Mouse (Mus musculus) embryonic facial prominence, embryonic 11.5 days (tissue): ENCODE measurements at regions not wholly inside any gene's neighbourhood (a gene's known extent, or its start where the extent isn't known, plus 50 kb on each side); places are given as distances from the start of the nearest gene placed in this dataset.

Experiments
- ATAC-seq: fragments of 200-750 bp; cut with Nextera tagmentation; replicated peaks from 2 replicates; pipeline ENCODE4 v1.8.0; 2017; ENCODE audit warnings: low read depth; ENCODE audit not compliant: insufficient number of reproducible peaks, low FRiP score, low TSS enrichment
- DNase-seq: peaks from one replicate; pipeline ENCODE4 v3.0.0-alpha.2; 2015; ENCODE audit warnings: low spot score
- H3K27ac ChIP-seq: fragments of 300-500 bp; sonication (generic); replicated peaks from 2 replicates; pipeline ENCODE4 v1.5.1; 2014; ENCODE audit warnings: mild to moderate bottlenecking, low read depth, low read length, control low read depth
- H3K27me3 ChIP-seq: fragments of 300-500 bp; sonication (generic); 2 replicates; pipeline ENCODE4 v1.6.1; 2014; ENCODE audit warnings: mild to moderate bottlenecking, low read length, moderate library complexity, mixed read lengths; ENCODE audit not compliant: control insufficient read depth, insufficient read depth
- H3K36me3 ChIP-seq: fragments of 300-500 bp; sonication (generic); replicated peaks from 2 replicates; pipeline ENCODE4 v1.6.1; 2014; ENCODE audit warnings: low read depth, mild to moderate bottlenecking, low read length, moderate library complexity, mixed read lengths; ENCODE audit not compliant: control insufficient read depth, insufficient read depth
- H3K4me1 ChIP-seq: fragments of 300-500 bp; sonication (generic); 2 replicates; pipeline ENCODE4 v1.6.1; 2014; ENCODE audit warnings: low read length, mixed read lengths; ENCODE audit not compliant: control insufficient read depth, insufficient read depth
- H3K4me2 ChIP-seq: fragments of 300-500 bp; sonication (generic); 2 replicates; pipeline ENCODE4 v1.6.1; 2014; ENCODE audit warnings: low read depth, mild to moderate bottlenecking, control low read depth, low read length, moderate library complexity
- H3K4me3 ChIP-seq: fragments of 300-500 bp; sonication (generic); 2 replicates; pipeline ENCODE4 v1.5.1; 2014; ENCODE audit warnings: low read depth, low read length, control low read depth
- H3K9ac ChIP-seq: fragments of 300-500 bp; sonication (generic); replicated peaks from 2 replicates; pipeline ENCODE4 v1.6.1; 2014; ENCODE audit warnings: mild to moderate bottlenecking, control low read depth, low read length
- H3K9me3 ChIP-seq: fragments of 300-500 bp; sonication (generic); replicated peaks from 2 replicates; pipeline ENCODE4 v1.6.1; 2016; ENCODE audit warnings: mild to moderate bottlenecking, low read length, inconsistent platforms, mixed read lengths; ENCODE audit not compliant: control insufficient read depth
- WGBS: fragments of 180-500 bp; shearing (Covaris S2); extraction: QIAGEN DNeasy Blood & Tissue Kit; methylation state at CpG from one replicate; pipeline ENCODE4 v1.1.7; 2014; 5-methylcytosine and 5-hydroxymethylcytosine counted together

GRCm38 (mm10) chr12:106835241-106835640 lies 653.2 kb upstream of the 3110018I06Rik start:
- 64% methylated on average over 3 of the region's 3 CpGs for WGBS
- no peak overlapping the region for H3K4me3 ChIP-seq
- no peaks in the 10 kb centered on the region for H3K27me3 ChIP-seq
- H3K9ac ChIP-seq = no peak overlapping the region
- ATAC-seq (no peak), DNase-seq (no peak)
- H3K9me3 ChIP-seq = no peaks in the 10 kb centered on the region
- no peak overlapping the region for H3K4me2 ChIP-seq
- H3K27ac ChIP-seq = no peak overlapping the region
- no peaks in the 10 kb centered on the region for H3K36me3 ChIP-seq
- H3K4me1 ChIP-seq = peaks cover 2% of the 10 kb centered on the region

- no peaks in the 10 kb centered on the region for H3K27me3 ChIP-seq
- no peak overlapping the region for H3K4me3 ChIP-seq
- 24% methylated on average over 5 of the region's 5 CpGs for WGBS
- DNase-seq (no peak), ATAC-seq (no peak)
- H3K4me1 ChIP-seq = peaks cover 3% of the 10 kb centered on the region; the same call in 1 of the 2 replicates
- no peak overlapping the region for H3K27ac ChIP-seq
- H3K9ac ChIP-seq = no peak overlapping the region
- H3K36me3 ChIP-seq = no peaks in the 10 kb centered on the region
- H3K4me2 ChIP-seq = no peak overlapping the region
- H3K9me3 ChIP-seq = no peaks in the 10 kb centered on the region
Measured at GRCm38 (mm10) chr12:106839618-106840017, 648.8 kb upstream of the 3110018I06Rik start.

DNA sequence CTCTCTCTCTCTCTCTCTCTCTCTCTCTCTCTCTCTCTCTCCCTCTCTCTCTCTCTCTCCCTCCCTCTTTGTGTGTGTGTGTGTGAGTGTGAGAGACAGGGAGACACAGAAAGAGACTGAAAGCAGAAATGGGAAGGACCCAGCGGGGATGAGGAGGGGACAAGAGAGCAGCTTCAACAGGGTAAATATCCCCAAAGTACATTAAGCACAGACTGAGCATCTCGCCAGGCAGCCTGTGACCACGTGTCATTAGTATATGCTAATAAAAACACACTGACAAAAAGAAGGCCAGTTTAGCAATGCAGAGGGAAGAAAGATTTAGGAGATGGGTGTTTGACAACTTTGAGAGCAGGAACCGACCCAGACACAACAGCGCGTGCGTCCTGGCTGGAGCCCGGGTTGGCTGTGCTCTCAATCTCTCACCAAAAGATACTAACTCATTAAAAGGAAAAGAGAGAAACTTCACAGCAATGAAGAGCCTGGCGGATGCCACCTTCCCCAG lies 648.2 kb upstream of the 3110018I06Rik start:
- WGBS = 65% methylated on average over 9 of the region's 9 CpGs
- Histone ChIP-seq H3K9me3 (no peaks in the 10 kb centered on the region), H3K36me3 (no peaks in the 10 kb centered on the region), H3K27ac (no peak overlapping the region), H3K27me3 (no peaks in the 10 kb centered on the region), H3K4me1 (peaks cover 3% of the 10 kb centered on the region; the same call in 1 of the 2 replicates), H3K9ac (no peak overlapping the region), H3K4me2 (no peak overlapping the region), H3K4me3 (no peak overlapping the region)
- DNase-seq = no peak
- no peak for ATAC-seq

DNA sequence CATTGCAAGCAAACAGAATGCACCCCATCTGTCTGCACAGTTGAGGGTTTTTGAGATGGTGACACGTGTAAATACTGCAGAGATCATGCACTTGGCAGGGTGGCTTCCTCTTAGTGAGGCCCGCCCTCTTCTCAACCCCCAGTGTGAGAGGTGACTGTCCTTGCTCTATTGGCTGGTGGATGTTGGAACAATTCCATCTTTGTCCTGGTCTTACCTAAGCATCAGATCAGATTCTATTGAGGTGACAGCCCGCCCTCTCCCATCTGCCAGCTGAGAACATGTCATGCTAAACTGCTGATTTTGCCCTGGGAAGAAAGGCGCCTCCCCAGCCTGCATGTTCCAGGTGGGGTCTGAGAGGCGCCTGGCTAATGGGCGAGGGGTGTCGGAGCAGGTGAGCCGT lies 646.4 kb upstream of the 3110018I06Rik start:
- Histone ChIP-seq H3K4me1 (peaks cover 3% of the 10 kb centered on the region; the same call in 1 of the 2 replicates), H3K9ac (no peak overlapping the region), H3K4me3 (no peak overlapping the region), H3K9me3 (no peaks in the 10 kb centered on the region), H3K27ac (no peak overlapping the region), H3K27me3 (no peaks in the 10 kb centered on the region), H3K4me2 (no peak overlapping the region), H3K36me3 (no peaks in the 10 kb centered on the region)
- 57% methylated on average over 8 of the region's 8 CpGs for WGBS
- DNase-seq = no peak
- ATAC-seq = peak; percentile 46; the same call in 1 of the 2 replicates

- H3K4me2 ChIP-seq = no peak overlapping the region
- no peak overlapping the region for H3K9ac ChIP-seq
- ATAC-seq = no peak
- no peak overlapping the region for H3K27ac ChIP-seq
- H3K36me3 ChIP-seq = no peaks in the 10 kb centered on the region
- no peak overlapping the region for H3K4me3 ChIP-seq
- whole genome bisulfite sequencing = 54% methylated on average over 8 of the region's 8 CpGs
- DNase-seq = no peak
- peaks cover 3% of the 10 kb centered on the region; the same call in 1 of the 2 replicates for H3K4me1 ChIP-seq
- H3K9me3 ChIP-seq = no peaks in the 10 kb centered on the region
- H3K27me3 ChIP-seq = no peaks in the 10 kb centered on the region
Measured at GRCm38 (mm10) chr12:106842396-106842795, 646.0 kb upstream of the 3110018I06Rik start.

GRCm38 (mm10) chr12:106851666-106852065 lies 636.8 kb upstream of the 3110018I06Rik start:
- no peaks in the 10 kb centered on the region for H3K9me3 ChIP-seq
- DNase-seq = no peak
- no peak overlapping the region for H3K27ac ChIP-seq
- WGBS = 78% methylated on average over 4 of the region's 4 CpGs
- H3K4me2 ChIP-seq = no peak overlapping the region
- H3K27me3 ChIP-seq = no peaks in the 10 kb centered on the region
- H3K4me1 ChIP-seq = no peaks in the 10 kb centered on the region
- no peak overlapping the region for H3K4me3 ChIP-seq
- no peak for ATAC-seq
- H3K9ac ChIP-seq = no peak overlapping the region
- H3K36me3 ChIP-seq = no peaks in the 10 kb centered on the region

DNA sequence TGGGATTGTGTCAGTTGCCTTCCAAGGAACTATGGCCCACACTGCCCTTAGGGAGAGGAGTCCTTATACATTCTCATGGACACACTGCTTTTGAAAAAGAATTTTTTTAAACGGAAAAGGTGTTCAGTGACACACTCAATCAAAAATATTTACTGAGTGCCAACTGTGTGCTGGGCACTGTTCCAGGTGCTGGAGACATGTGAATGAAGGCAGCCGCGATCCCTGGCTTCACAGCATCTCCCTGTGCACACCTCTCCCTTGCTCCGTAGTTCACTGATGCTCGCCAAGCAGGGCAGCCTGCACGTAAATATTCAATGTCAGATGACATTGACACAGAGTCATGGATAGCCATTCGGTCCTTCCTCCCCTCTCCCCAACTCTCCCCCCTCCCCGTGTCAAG lies 635.7 kb upstream of the 3110018I06Rik start:
- Histone ChIP-seq H3K4me3 (no peak overlapping the region), H3K4me2 (no peak overlapping the region), H3K27ac (no peak overlapping the region), H3K27me3 (no peaks in the 10 kb centered on the region), H3K9ac (no peak overlapping the region), H3K36me3 (no peaks in the 10 kb centered on the region), H3K4me1 (no peaks in the 10 kb centered on the region), H3K9me3 (no peaks in the 10 kb centered on the region)
- ATAC-seq = no peak
- WGBS = 86% methylated on average over 8 of the region's 8 CpGs
- no peak for DNase-seq

DNA sequence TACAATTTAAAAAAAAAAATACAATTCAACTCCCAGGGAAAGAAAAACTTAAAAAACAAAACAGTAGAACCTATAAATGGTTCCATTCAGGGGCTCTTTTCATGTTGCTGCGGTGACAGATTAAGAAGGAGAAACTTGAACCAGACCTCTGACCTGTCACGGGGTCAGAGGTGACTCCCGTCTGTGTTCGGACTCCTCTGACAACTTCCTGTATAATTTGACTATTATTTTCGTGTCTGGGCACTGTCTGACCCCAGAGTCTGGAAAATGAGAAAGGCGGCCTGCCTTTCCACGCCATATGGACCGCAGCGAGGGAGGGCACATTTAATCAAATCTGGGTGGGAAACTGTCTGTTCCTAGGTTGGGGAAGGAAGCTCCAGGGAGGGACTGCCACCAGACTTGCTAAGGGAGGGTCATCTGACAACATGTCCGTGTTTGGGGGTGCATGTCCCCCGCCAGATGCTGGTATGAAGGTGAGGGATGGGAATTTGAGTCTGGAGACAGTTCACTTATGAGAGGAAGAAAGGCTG lies 634.7 kb upstream of the 3110018I06Rik start:
- no peak overlapping the region for H3K27ac ChIP-seq
- WGBS = 13% methylated on average over 11 of the region's 11 CpGs
- no peaks in the 10 kb centered on the region for H3K27me3 ChIP-seq
- no peak overlapping the region for H3K9ac ChIP-seq
- DNase-seq (peak; percentile 56), ATAC-seq (no peak)
- H3K36me3 ChIP-seq = no peaks in the 10 kb centered on the region
- no peaks in the 10 kb centered on the region for H3K4me1 ChIP-seq
- H3K9me3 ChIP-seq = no peaks in the 10 kb centered on the region
- H3K4me3 ChIP-seq = no peak overlapping the region
- no peak overlapping the region for H3K4me2 ChIP-seq
